Mouse (Mus musculus) limb, embryonic 15.5 days (tissue): ENCODE results near the gene Samd4b. TPM values are rescaled to one million over a fixed set of nuclear protein-coding genes. Genes with fewer than 3 reads are reported as not detected.

Experiments used
- ATAC-seq: fragments of 200-750 bp; cut with Nextera tagmentation; 2 replicates; pipeline ENCODE4 v1.8.0; 2017; ENCODE audit warnings: low read depth, moderate TSS enrichment; ENCODE audit not compliant: insufficient number of reproducible peaks, low FRiP score, low TSS enrichment
- H3K27ac ChIP-seq: fragments of 300-500 bp; sonication (generic); 2 replicates; pipeline ENCODE4 v1.5.1; 2015; ENCODE audit warnings: moderate library complexity, mild to moderate bottlenecking, inconsistent platforms
- H3K27me3 ChIP-seq: fragments of 300-500 bp; sonication (generic); 2 replicates; pipeline ENCODE4 v1.6.1; 2015; ENCODE audit warnings: inconsistent platforms
- H3K36me3 ChIP-seq: fragments of 300-500 bp; sonication (generic); 2 replicates; pipeline ENCODE4 v1.6.1; 2015; ENCODE audit warnings: inconsistent platforms
- H3K4me1 ChIP-seq: fragments of 300-500 bp; sonication (generic); 2 replicates; pipeline ENCODE4 v1.6.1; 2015; ENCODE audit warnings: inconsistent platforms
- H3K4me2 ChIP-seq: fragments of 300-500 bp; sonication (generic); 2 replicates; pipeline ENCODE4 v1.6.1; 2015; ENCODE audit warnings: mild to moderate bottlenecking, inconsistent platforms
- H3K4me3 ChIP-seq: fragments of 300-500 bp; sonication (generic); 2 replicates; pipeline ENCODE4 v1.5.1; 2015; ENCODE audit warnings: mild to moderate bottlenecking, inconsistent platforms
- H3K9ac ChIP-seq: fragments of 300-500 bp; sonication (generic); 2 replicates; pipeline ENCODE4 v1.6.1; 2015; ENCODE audit warnings: inconsistent platforms
- H3K9me3 ChIP-seq: fragments of 300-500 bp; sonication (generic); 2 replicates; pipeline ENCODE4 v1.6.1; 2016; ENCODE audit warnings: inconsistent platforms
- WGBS: fragments of 180-500 bp; shearing (Covaris S2); methylation state at CpG from one replicate; pipeline ENCODE4 v1.1.7; 2015; 5-methylcytosine and 5-hydroxymethylcytosine counted together
- polyA plus RNA-seq: library from polyadenylated mRNA; unstranded; fragments of >200 nt; fragmentation: Nextera tagmentation; extraction: Ambion mirVana; gene quantifications from 2 replicates; pipeline ENCODE4 v1.2.1, GENCODE M21; 2015

The Samd4b gene
- polyA plus RNA-seq, 1 experiment from 2014 or later = 28.3 TPM

DNA sequence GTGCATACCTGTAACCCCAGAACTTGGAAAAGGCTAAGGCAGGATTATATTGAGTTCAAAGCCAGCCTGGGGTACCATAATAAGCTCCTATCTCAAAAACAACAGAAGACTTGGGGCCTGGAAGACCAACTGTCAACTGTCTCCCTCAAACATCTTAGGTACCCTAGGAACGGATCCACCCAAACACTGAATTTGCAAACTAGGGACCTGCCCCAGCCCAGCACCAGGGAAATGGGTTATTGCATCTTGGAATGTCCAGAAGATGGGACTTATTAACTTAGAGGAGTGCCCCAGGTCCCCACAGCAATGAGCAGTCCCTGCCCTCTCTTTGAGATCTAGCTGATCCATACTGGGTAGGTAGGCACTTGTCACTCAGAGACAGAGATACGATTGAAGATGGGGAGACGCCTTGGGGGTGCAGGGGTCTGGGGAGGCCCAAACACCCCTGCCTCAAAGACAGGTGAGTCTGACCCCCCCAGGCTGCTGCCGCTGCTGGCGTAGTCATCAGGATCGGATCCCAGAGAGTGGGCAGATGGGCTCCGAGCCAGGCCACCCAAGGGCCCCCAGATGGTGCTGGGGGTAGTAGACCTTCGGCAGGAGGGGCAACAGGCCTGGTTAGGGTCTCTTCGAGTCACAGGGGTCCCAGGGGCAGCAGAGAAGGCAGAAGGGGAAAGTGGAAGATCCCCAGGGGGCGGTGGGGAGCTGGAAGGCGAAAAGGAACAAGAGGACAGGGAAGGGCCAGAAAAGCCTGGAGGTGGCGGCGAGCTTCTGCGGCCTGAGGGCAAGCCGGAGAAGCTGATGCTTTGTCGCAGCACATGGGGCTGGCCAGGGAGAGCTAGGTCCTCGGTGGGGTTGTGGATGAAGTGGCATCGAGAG is 220.5 kb downstream of the Samd4b start:
- Histone ChIP-seq H3K27me3 (no peaks in the 10 kb centered on the region), H3K9ac (peak overlapping the region; percentile 82), H3K4me3 (peak overlapping the region; percentile 71), H3K4me1 (peaks cover 77% of the 10 kb centered on the region), H3K9me3 (no peaks in the 10 kb centered on the region), H3K36me3 (peaks cover 9% of the 10 kb centered on the region; the same call in 1 of the 2 replicates), H3K27ac (peak overlapping the region; percentile 99), H3K4me2 (peak overlapping the region; percentile 82)
- 69% methylated on average over 18 of the region's 18 CpGs for WGBS
- ATAC-seq = no peak

GRCm38 (mm10) chr7:28376011-28376771 is 221.8 kb downstream of the Samd4b start:
- WGBS = 4% methylated on average over 29 of the region's 30 CpGs
- no peaks in the 10 kb centered on the region for H3K27me3 ChIP-seq
- peak overlapping the region; percentile 82 for H3K4me2 ChIP-seq
- peak overlapping the region; percentile 97 for H3K27ac ChIP-seq
- H3K4me1 ChIP-seq = peaks cover 64% of the 10 kb centered on the region
- H3K4me3 ChIP-seq = peak overlapping the region; percentile 40
- H3K36me3 ChIP-seq = peaks cover 9% of the 10 kb centered on the region; the same call in 1 of the 2 replicates
- H3K9ac ChIP-seq = peak overlapping the region; percentile 51; the same call in 1 of the 2 replicates
- H3K9me3 ChIP-seq = no peaks in the 10 kb centered on the region
- no peak for ATAC-seq

- peaks cover 63% of the 10 kb centered on the region for H3K4me1 ChIP-seq
- H3K27me3 ChIP-seq = no peaks in the 10 kb centered on the region
- 1% methylated on average over 33 of the region's 36 CpGs for WGBS
- H3K4me3 ChIP-seq = peak overlapping the region; percentile 40
- no peaks in the 10 kb centered on the region for H3K9me3 ChIP-seq
- H3K9ac ChIP-seq = peak overlapping the region; percentile 51
- H3K4me2 ChIP-seq = peak overlapping the region; percentile 82
- peaks cover 9% of the 10 kb centered on the region; the same call in 1 of the 2 replicates for H3K36me3 ChIP-seq
- peak; percentile 53 for ATAC-seq
- peak overlapping the region; percentile 97 for H3K27ac ChIP-seq
Measured at GRCm38 (mm10) chr7:28375176-28375921, 222.6 kb downstream of the Samd4b start.

- H3K27me3 ChIP-seq = no peaks in the 10 kb centered on the region
- peaks cover 64% of the 10 kb centered on the region for H3K4me1 ChIP-seq
- ATAC-seq = no peak
- no peak overlapping the region for H3K4me3 ChIP-seq
- no peak overlapping the region for H3K9ac ChIP-seq
- H3K4me2 ChIP-seq = no peak overlapping the region
- WGBS = 63% methylated on average over 10 of the region's 10 CpGs
- H3K9me3 ChIP-seq = no peaks in the 10 kb centered on the region
- H3K36me3 ChIP-seq = peaks cover 16% of the 10 kb centered on the region
- H3K27ac ChIP-seq = peak overlapping the region; percentile 97
Measured at GRCm38 (mm10) chr7:28374647-28375046, 223.3 kb downstream of the Samd4b start.

DNA sequence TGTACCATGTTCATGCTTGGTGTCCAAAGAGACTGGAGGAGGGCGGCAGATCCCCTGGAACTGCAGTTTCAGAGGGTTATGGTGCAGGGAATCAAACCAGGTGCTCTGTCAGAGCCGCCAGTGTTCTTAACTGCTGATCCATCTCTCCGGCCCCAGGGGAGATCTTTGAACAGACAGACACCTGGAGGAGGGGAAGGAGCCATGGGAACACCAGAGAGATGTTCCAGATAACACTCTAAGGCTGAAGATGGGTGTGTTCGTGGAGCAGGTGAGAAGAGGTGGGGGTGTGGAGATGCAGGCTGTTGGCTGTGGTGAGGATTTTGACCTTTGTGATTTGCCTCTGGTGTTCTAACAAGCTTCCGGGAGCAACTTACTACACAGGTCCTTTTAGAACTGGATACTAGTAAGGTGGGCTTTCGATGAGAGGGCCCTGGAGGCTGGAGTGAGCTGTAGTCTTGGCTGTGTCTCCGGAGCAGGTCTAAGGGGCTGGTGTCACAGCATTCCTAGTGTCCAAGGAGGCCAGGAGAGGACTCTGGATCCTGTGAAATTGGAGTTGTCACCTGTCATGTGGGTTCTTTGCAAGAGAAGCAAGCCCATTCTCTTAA is 224.0 kb downstream of the Samd4b start:
- no peak overlapping the region for H3K4me3 ChIP-seq
- ATAC-seq = no peak
- no peaks in the 10 kb centered on the region for H3K9me3 ChIP-seq
- H3K27me3 ChIP-seq = no peaks in the 10 kb centered on the region
- no peak overlapping the region for H3K9ac ChIP-seq
- H3K27ac ChIP-seq = peak overlapping the region; percentile 97
- no peak overlapping the region for H3K4me2 ChIP-seq
- 72% methylated on average over 7 of the region's 7 CpGs for WGBS
- peaks cover 60% of the 10 kb centered on the region for H3K4me1 ChIP-seq
- peaks cover 20% of the 10 kb centered on the region for H3K36me3 ChIP-seq

DNA sequence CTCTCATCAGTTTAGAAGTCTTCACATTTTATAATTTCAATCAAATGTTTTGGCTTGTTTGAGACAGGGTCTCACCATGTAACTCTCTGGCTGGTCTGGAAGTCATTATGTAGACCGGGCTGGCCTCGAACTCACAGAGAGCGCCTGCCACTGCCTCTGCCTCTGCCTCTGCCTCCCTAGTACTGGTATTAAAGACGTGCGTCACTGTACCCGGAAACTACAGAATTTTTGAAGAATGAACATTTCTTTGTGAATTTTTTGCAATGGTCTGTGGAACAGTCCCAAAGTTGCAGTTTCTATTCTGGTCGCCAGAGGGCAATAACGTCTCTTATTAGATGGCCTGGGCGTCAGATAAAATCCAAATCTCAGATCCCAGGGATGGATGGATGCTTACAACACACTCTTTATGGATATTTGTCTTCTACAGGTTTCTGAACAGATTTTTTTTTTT is 224.8 kb downstream of the Samd4b start:
- Histone ChIP-seq H3K36me3 (peaks cover 29% of the 10 kb centered on the region), H3K27ac (peak overlapping the region; percentile 95), H3K9ac (no peak overlapping the region), H3K4me1 (peaks cover 57% of the 10 kb centered on the region), H3K4me3 (peak overlapping the region; percentile 76), H3K9me3 (no peaks in the 10 kb centered on the region), H3K27me3 (no peaks in the 10 kb centered on the region), H3K4me2 (peak overlapping the region; percentile 80)
- ATAC-seq = peak; percentile 1; the same call in 1 of the 2 replicates
- WGBS = 2% methylated on average over 9 of the region's 9 CpGs

DNA sequence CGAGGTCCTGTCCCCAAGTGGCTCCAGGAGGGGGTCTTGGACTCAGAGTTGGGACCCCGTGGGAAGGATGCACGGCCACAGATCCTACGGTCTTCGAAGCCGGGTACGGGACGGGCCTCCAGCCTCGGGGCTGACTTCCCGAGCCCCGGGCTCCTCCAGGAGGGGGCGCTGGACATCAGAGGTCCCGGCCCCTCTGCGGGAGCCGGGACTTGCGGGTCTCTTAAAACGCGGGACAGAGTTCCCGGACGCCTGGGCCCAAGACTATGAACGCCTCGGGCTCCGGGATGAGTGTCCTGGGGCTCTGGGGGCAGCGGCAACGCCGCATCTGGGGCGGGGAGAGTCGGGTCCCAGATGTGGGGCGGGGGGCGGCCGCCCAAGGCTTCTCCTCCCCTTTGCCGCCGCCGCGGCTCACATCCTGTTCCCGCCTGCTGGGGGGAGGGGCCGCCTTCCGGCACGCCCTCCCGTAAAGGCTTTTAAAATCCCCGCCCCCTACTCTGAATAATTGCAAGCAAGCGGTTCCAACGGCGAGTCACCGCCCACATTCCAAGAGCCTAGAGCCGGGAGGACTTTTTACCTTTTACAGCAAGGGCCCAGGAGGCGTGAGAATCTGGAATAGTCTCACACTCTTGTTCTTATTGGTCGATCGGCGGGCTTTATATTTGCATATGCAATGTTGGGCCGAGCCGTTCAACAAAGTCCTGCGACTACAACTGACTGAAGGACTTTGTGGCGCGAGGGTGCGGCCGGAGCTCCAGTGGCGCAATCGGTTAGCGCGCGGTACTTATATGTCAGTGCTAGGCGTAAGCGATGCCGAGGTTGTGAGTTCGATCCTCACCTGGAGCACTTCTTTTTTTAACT is 225.5 kb downstream of the Samd4b start, which contains the start of gene Plekhg2:
Plekhg2 (minus strand) TSS at position 349 of the 858 bp plus-strand sequence.
- WGBS = under 1% methylated on average over 65 of the region's 66 CpGs
- Histone ChIP-seq H3K9me3 (no peaks in the 10 kb centered on the region), H3K4me2 (peak within 1 kb of the TSS; percentile 80), H3K27ac (peak within 1 kb of the TSS; percentile 95), H3K36me3 (peaks cover 30% of the 10 kb centered on the region), H3K4me3 (peak within 1 kb of the TSS; percentile 76), H3K27me3 (no peaks in the 10 kb centered on the region), H3K9ac (peak within 1 kb of the TSS; percentile 83), H3K4me1 (peaks cover 51% of the 10 kb centered on the region)
- peak; percentile 91 for ATAC-seq

DNA sequence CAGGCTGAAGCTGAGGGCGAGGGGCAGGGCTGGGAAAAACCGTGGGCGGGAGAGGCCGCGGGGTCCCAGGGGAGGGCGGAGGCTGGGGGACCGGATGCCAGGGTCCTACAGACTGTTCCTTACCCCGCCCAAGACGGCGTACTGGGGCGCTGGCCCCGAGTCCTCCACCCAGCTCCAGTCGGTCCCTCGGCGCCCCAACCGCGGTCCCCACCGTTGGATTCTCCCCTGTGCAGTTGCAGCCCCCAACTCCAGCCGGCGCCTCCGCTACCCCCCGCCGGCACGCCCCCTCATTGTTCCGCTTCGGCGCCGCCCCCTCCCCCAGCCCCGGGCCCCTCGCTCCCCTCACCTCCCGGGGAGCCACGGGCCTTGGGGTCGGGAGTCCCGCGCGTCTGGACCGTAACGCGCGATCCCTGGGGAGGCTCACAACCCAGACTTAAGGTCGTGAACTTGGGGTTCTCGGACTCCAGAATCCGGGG is 226.4 kb downstream of the Samd4b start:
- Histone ChIP-seq H3K36me3 (peaks cover 36% of the 10 kb centered on the region), H3K4me3 (peak overlapping the region; percentile 76), H3K9ac (peak overlapping the region; percentile 83), H3K9me3 (no peaks in the 10 kb centered on the region), H3K4me2 (peak overlapping the region; percentile 80), H3K4me1 (peaks cover 43% of the 10 kb centered on the region), H3K27ac (peak overlapping the region; percentile 95), H3K27me3 (no peaks in the 10 kb centered on the region)
- 0% methylated on average over 40 of the region's 43 CpGs for WGBS
- ATAC-seq = no peak

DNA sequence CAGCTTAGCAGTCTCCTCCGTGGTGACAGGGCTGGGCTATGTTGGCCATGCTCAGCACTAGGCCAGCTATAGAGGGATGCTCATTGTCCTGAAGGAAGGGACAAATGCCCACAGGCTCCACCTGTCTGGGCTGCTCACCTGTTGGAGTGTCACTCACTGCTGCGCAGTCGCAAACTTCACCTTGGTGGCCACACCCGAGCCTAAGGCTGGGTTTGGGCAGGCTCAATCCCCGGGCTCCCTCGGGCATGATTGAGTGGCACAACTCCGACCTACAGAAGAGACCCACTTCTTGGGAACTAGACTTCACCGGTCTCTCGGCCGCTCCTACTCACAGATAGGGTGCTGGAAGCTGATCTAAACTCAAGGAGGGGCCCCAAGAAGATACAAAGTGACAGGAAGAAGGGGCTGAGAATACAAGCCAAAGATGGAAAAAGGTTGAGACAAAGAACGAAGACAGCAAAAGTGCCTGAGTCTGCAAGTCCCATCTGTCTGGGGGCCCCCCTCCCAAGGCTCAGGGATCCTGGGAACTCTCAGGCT is 226.9 kb downstream of the Samd4b start:
- ATAC-seq = no peak
- peak overlapping the region; percentile 83 for H3K9ac ChIP-seq
- H3K27ac ChIP-seq = peak overlapping the region; percentile 95
- peak overlapping the region; percentile 80 for H3K4me2 ChIP-seq
- peaks cover 38% of the 10 kb centered on the region for H3K4me1 ChIP-seq
- H3K4me3 ChIP-seq = peak overlapping the region; percentile 76
- no peaks in the 10 kb centered on the region for H3K27me3 ChIP-seq
- 4% methylated on average over 11 of the region's 11 CpGs for WGBS
- peaks cover 41% of the 10 kb centered on the region for H3K36me3 ChIP-seq
- H3K9me3 ChIP-seq = no peaks in the 10 kb centered on the region

DNA sequence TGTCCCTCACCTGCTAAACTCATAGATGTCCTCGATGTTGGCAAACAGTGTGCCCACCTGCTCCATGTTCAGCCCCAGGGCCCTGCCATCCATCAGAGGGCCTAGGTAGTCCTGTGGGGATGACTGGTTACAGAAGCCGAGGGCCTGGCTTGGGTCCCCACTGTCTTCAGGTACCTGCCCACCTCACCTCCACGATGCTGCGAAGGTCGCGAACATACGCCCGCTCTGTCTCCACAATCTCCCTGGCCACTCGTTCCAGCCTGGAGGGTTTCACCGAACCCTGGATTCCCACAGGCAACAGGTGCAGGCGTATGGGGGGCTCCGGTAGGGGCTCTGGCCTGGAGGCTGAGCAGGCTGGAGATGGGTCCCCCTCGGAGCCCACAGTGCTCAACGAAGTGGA is 227.9 kb downstream of the Samd4b start:
- ATAC-seq = no peak

More for the DNA sequence above, 227.9 kb downstream of the Samd4b start:
- Histone ChIP-seq H3K9ac (0 out of 2 replicates have a peak overlapping the region, but pooled peaks have one; percentile 7), H3K27me3 (no peaks in the 10 kb centered on the region), H3K4me1 (peaks cover 30% of the 10 kb centered on the region), H3K4me3 (peak overlapping the region; percentile 76), H3K4me2 (peak overlapping the region; percentile 80), H3K36me3 (peaks cover 51% of the 10 kb centered on the region), H3K9me3 (no peaks in the 10 kb centered on the region), H3K27ac (no peak overlapping the region)
- WGBS = 88% methylated on average over 14 of the region's 14 CpGs
